Mouse (Mus musculus): ENCODE measurements around the gene Fam126b. TPM values are rescaled to one million over a fixed set of nuclear protein-coding genes. Genes with fewer than 3 reads are reported as not detected.
"Not testable (repeated sequence)": the region's sequence is repeated elsewhere in the genome, so short reads cannot be mapped to it uniquely, and the experiment has no call there.

The Fam126b gene
- polyA plus RNA-seq, 1 experiment from 2014 or later: 6.4 TPM

DNA sequence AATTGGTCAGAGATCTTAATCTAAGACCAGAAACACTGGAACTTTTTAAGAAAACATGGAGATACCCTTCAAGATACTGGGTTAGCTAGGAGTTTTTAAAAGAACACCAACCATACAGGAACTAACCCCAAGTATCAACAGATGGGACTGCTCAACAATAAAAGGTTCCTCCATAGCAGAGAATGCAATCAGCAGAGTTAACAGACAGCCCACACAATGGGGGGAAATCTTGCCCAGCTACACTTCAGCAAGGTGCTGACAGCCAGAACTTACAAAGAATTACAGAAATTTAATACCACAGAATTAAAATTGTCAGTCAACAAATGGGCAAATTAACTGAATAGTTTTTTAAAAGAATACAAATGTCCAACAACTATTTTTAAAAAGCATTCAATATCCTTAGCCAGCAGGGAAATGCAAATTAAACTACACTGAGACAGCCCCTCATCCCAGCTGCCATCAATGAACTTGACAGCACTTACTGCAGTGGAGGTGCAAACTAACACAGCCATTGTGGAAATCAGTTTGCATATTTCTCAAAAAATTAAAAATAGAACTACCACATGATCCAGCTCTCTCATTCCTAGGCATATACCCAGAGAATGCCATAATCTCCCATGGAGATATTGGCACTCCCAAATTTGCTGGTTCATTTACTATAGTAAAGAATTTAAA lies 17.5 kb downstream of the Fam126b start:
- H3K27ac ChIP-seq (replicated peaks in 1 of 2; ENCODE audit: control insufficient read depth in 1 of 2, insufficient read depth in 1 of 2, low read depth in 2 of 2, low read length in 2 of 2): no peak overlapping the region
- ATAC-seq (ENCODE audit: insufficient number of reproducible peaks, insufficient read depth, low FRiP score, low read depth): no peak
- no peak overlapping the region for H3K9ac ChIP-seq (ENCODE audit: low read length)
- H3K36me3 ChIP-seq (ENCODE audit: control insufficient read depth, insufficient read depth, low read length): no peaks in the 10 kb centered on the region
- H3K4me2 ChIP-seq (ENCODE audit: low read length): no peak overlapping the region
- no peak overlapping the region for H3K4me3 ChIP-seq (ENCODE audit: control insufficient read depth in 1 of 2, insufficient read depth in 1 of 2, low read depth in 1 of 2, low read length in 2 of 2)
- no peaks in the 10 kb centered on the region for H3K9me3 ChIP-seq (ENCODE audit: control insufficient read depth, low read length)
- H3K27me3 ChIP-seq (ENCODE audit: control insufficient read depth, insufficient read depth, low read length): no peaks in the 10 kb centered on the region
- H3K4me1 ChIP-seq (ENCODE audit: control insufficient read depth in 2 of 2, insufficient read depth in 2 of 2, low read length in 2 of 2): no peaks in the 10 kb centered on the region

DNA sequence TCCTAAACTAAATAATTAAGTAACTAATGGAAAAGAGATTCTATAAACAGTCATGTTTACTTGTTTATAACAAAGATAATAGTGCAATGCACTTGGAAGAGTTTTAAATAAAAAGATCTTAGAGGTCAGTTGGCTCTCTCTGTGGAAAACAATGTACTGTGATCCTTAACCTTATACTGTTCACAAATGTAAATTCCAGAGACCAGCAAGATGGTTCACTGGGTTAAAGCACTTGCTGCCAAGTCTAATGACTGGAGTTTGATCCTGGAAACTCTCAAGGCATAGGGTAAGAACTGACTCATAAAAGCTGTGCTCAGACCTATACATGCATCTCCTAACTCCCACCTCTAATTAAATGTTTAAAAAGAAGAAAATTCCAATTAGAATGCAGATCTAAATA lies 19.5 kb downstream of the Fam126b start:
- Histone ChIP-seq H3K36me3 (ENCODE audit: control insufficient read depth, insufficient read depth, low read length) (no peaks in the 10 kb centered on the region), H3K4me1 (ENCODE audit: control insufficient read depth in 2 of 2, insufficient read depth in 2 of 2, low read length in 2 of 2) (no peaks in the 10 kb centered on the region), H3K9ac (ENCODE audit: low read length) (no peak overlapping the region)

DNA sequence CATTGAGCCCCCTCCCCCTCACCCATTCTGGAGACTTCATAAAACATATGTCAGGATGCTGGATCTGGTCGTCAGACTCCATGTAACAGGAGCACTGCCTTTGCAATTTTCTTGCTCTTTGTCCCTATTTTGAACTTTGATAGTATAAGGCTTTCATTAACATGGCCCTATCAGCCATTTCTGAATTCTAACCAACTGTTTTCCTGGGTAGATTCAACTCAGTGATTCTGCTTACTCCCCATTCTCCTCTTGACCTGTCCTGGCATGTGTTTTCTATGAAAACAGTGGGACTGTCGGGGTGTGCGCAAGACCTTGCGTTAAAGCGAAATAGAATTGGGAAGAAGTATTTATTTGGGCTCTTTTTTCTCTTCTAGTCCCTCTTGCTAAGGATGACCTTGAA lies 21.1 kb downstream of the Fam126b start:
- no peak for ATAC-seq (ENCODE audit: insufficient number of reproducible peaks, insufficient read depth, low FRiP score, low read depth)
- 91% methylated on average over 5 of the region's 5 CpGs for WGBS
- H3K9me3 ChIP-seq (ENCODE audit: control insufficient read depth, low read length): no peaks in the 10 kb centered on the region
- H3K9ac ChIP-seq (ENCODE audit: low read length): no peak overlapping the region
- no peak overlapping the region for H3K4me3 ChIP-seq (ENCODE audit: control insufficient read depth in 1 of 2, insufficient read depth in 1 of 2, low read depth in 1 of 2, low read length in 2 of 2)
- H3K27ac ChIP-seq (replicated peaks in 1 of 2; ENCODE audit: control insufficient read depth in 1 of 2, insufficient read depth in 1 of 2, low read depth in 2 of 2, low read length in 2 of 2): no peak overlapping the region
- no peaks in the 10 kb centered on the region for H3K4me1 ChIP-seq (ENCODE audit: control insufficient read depth in 2 of 2, insufficient read depth in 2 of 2, low read length in 2 of 2)
- H3K4me2 ChIP-seq (ENCODE audit: low read length): no peak overlapping the region
- no peaks in the 10 kb centered on the region for H3K27me3 ChIP-seq (ENCODE audit: control insufficient read depth, insufficient read depth, low read length)
- no peaks in the 10 kb centered on the region for H3K36me3 ChIP-seq (ENCODE audit: control insufficient read depth, insufficient read depth, low read length)

More for the DNA sequence above, 19.5 kb downstream of the Fam126b start:
- H3K27ac ChIP-seq (replicated peaks in 1 of 2; ENCODE audit: control insufficient read depth in 1 of 2, insufficient read depth in 1 of 2, low read depth in 2 of 2, low read length in 2 of 2): no peak overlapping the region
- H3K4me3 ChIP-seq (ENCODE audit: control insufficient read depth in 1 of 2, insufficient read depth in 1 of 2, low read depth in 1 of 2, low read length in 2 of 2): no peak overlapping the region
- no peaks in the 10 kb centered on the region for H3K9me3 ChIP-seq (ENCODE audit: control insufficient read depth, low read length)
- H3K4me2 ChIP-seq (ENCODE audit: low read length): no peak overlapping the region
- no peak for ATAC-seq (ENCODE audit: insufficient number of reproducible peaks, insufficient read depth, low FRiP score, low read depth)
- no peaks in the 10 kb centered on the region for H3K27me3 ChIP-seq (ENCODE audit: control insufficient read depth, insufficient read depth, low read length)

DNA sequence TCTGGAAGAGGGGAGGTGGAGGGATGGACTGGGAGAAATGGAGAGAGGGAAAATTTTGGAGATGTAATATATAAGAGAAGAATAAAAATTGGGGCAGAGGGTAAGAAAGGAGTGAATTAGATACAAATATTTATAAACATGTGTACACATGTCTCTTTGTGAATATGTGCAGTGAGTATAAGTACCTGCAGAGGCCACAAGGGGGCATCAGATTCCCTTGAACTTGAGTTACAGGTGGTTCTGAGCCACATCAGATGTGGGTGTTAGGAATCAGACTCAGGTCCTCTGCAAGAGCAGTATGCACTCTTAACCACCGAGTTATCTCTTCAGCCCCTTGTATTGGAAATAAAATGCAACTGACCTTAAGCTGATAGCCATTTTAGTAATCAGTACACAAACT lies 23.7 kb downstream of the Fam126b start:
- no peak overlapping the region for H3K27ac ChIP-seq (replicated peaks in 1 of 2; ENCODE audit: control insufficient read depth in 1 of 2, insufficient read depth in 1 of 2, low read depth in 2 of 2, low read length in 2 of 2)
- 88% methylated on average over 1 of the region's 1 CpGs for WGBS
- H3K4me2 ChIP-seq (ENCODE audit: low read length): no peak overlapping the region
- no peaks in the 10 kb centered on the region for H3K27me3 ChIP-seq (ENCODE audit: control insufficient read depth, insufficient read depth, low read length)
- no peaks in the 10 kb centered on the region for H3K4me1 ChIP-seq (ENCODE audit: control insufficient read depth in 2 of 2, insufficient read depth in 2 of 2, low read length in 2 of 2)
- ATAC-seq (ENCODE audit: insufficient number of reproducible peaks, insufficient read depth, low FRiP score, low read depth): no peak
- H3K9me3 ChIP-seq (ENCODE audit: control insufficient read depth, low read length): no peaks in the 10 kb centered on the region
- H3K9ac ChIP-seq (ENCODE audit: low read length): no peak overlapping the region
- H3K4me3 ChIP-seq (ENCODE audit: control insufficient read depth in 1 of 2, insufficient read depth in 1 of 2, low read depth in 1 of 2, low read length in 2 of 2): no peak overlapping the region
- no peaks in the 10 kb centered on the region for H3K36me3 ChIP-seq (ENCODE audit: control insufficient read depth, insufficient read depth, low read length)

DNA sequence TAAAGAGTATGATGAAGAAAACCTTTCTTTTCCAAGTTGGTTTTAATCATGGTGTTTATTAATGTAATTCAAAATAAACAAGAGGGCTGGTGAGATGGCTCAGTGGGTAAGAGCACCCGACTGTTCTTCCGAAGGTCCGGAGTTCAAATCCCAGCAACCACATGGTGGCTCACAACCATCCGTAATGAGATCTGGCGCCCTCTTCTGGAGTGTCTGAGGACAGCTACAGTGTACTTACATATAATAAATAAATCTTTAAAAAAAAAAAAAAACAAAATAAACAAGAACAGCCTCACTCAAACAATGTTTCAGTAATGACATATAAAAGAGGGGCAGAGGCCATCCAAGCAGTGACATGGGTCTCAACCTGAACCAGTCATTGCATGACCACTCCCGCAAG lies 25.8 kb downstream of the Fam126b start:
- ATAC-seq (ENCODE audit: insufficient number of reproducible peaks, insufficient read depth, low FRiP score, low read depth); H3K9ac ChIP-seq (ENCODE audit: low read length); H3K4me3 ChIP-seq (ENCODE audit: control insufficient read depth in 1 of 2, insufficient read depth in 1 of 2, low read depth in 1 of 2, low read length in 2 of 2); H3K27ac ChIP-seq (replicated peaks in 1 of 2; ENCODE audit: control insufficient read depth in 1 of 2, insufficient read depth in 1 of 2, low read depth in 2 of 2, low read length in 2 of 2); H3K4me1 ChIP-seq (ENCODE audit: control insufficient read depth in 2 of 2, insufficient read depth in 2 of 2, low read length in 2 of 2); H3K36me3 ChIP-seq (ENCODE audit: control insufficient read depth, insufficient read depth, low read length); H3K27me3 ChIP-seq (ENCODE audit: control insufficient read depth, insufficient read depth, low read length); H3K9me3 ChIP-seq (ENCODE audit: control insufficient read depth, low read length); H3K4me2 ChIP-seq (ENCODE audit: low read length): not testable (repeated sequence)
- 98% methylated on average over 4 of the region's 6 CpGs for WGBS

DNA sequence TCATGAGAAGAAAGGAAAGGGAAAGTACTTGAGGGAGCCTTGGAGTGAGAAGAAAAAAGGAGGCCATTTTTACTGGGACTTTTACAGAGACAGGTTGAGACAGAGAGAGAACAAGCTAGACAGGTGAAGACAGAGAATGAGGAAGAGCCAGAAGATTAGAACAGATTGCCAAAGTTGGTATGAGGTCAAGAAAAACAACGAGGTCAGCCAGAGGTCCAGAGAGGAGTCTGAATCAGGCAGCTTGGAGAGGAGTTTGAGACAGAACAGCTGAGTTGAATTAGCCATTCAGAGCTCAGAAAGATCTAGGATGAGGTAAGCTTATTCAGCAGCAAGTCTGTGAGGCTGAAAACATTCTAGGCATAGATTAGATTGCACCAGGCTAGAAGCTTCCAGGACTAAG lies 44.7 kb downstream of the Fam126b start:
- Histone ChIP-seq H3K4me3 (ENCODE audit: control insufficient read depth in 1 of 2, insufficient read depth in 1 of 2, low read depth in 1 of 2, low read length in 2 of 2) (no peak overlapping the region), H3K9me3 (ENCODE audit: control insufficient read depth, low read length) (no peaks in the 10 kb centered on the region), H3K9ac (ENCODE audit: low read length) (no peak overlapping the region), H3K36me3 (ENCODE audit: control insufficient read depth, insufficient read depth, low read length) (peaks cover 59% of the 10 kb centered on the region), H3K4me2 (ENCODE audit: low read length) (no peak overlapping the region), H3K4me1 (ENCODE audit: control insufficient read depth in 2 of 2, insufficient read depth in 2 of 2, low read length in 2 of 2) (no peaks in the 10 kb centered on the region), H3K27ac (replicated peaks in 1 of 2; ENCODE audit: control insufficient read depth in 1 of 2, insufficient read depth in 1 of 2, low read depth in 2 of 2, low read length in 2 of 2) (no peak overlapping the region), H3K27me3 (ENCODE audit: control insufficient read depth, insufficient read depth, low read length) (no peaks in the 10 kb centered on the region)
- 66% methylated on average over 1 of the region's 1 CpGs for whole genome bisulfite sequencing
- no peak for ATAC-seq (ENCODE audit: insufficient number of reproducible peaks, insufficient read depth, low FRiP score, low read depth)

DNA sequence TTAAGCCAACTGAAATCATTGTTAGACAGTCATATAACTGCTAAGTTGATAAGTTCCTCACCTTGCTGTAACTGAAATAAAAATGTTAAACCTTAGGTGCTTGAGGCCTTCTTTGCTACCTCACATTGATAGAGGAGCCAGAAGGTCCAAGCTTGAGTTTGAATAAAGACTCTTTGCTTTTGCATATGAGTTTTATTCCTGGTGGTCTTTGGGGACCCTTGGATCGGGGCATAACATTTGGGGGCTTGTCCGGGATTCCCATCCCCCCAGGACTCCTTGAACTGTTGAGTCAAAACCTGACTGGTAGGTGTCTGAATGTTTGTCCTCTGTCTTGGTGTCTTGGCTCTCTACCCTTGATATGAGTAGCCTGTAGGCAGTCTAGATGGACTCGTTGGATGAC lies 78.9 kb downstream of the Fam126b start:
- no peaks in the 10 kb centered on the region for H3K36me3 ChIP-seq (ENCODE audit: control insufficient read depth, insufficient read depth, low read length)
- ATAC-seq (ENCODE audit: insufficient number of reproducible peaks, insufficient read depth, low FRiP score, low read depth): no peak
- H3K4me1 ChIP-seq (ENCODE audit: control insufficient read depth in 2 of 2, insufficient read depth in 2 of 2, low read length in 2 of 2): peaks cover 3 to 14% of the 10 kb centered on the region in 2 experiments
- no peaks in the 10 kb centered on the region for H3K27me3 ChIP-seq (ENCODE audit: control insufficient read depth, insufficient read depth, low read length)
- H3K27ac ChIP-seq (replicated peaks in 1 of 2; ENCODE audit: control insufficient read depth in 1 of 2, insufficient read depth in 1 of 2, low read depth in 2 of 2, low read length in 2 of 2): no peak overlapping the region
- H3K4me3 ChIP-seq (ENCODE audit: control insufficient read depth in 1 of 2, insufficient read depth in 1 of 2, low read depth in 1 of 2, low read length in 2 of 2): no peak overlapping the region
- peaks cover 49% of the 10 kb centered on the region for H3K9me3 ChIP-seq (ENCODE audit: control insufficient read depth, low read length)
- WGBS: 88% methylated on average over 3 of the region's 3 CpGs
- H3K4me2 ChIP-seq (ENCODE audit: low read length): no peak overlapping the region
- H3K9ac ChIP-seq (ENCODE audit: low read length): no peak overlapping the region

GRCm38 (mm10) chr1:58504577-58505254 lies 81.4 kb downstream of the Fam126b start, which contains the start of gene Orc2:
Gene Orc2 (minus strand): TSS chr1:58505109.
- H3K27ac ChIP-seq (replicated peaks in 1 of 2; ENCODE audit: control insufficient read depth in 1 of 2, insufficient read depth in 1 of 2, low read depth in 2 of 2, low read length in 2 of 2): peak within 1 kb of the TSS; percentile 70 to 78
- peak within 1 kb of the TSS; percentile 83 to 90 for H3K4me3 ChIP-seq (ENCODE audit: control insufficient read depth in 1 of 2, insufficient read depth in 1 of 2, low read depth in 1 of 2, low read length in 2 of 2)
- H3K36me3 ChIP-seq (ENCODE audit: control insufficient read depth, insufficient read depth, low read length): peaks cover 12% of the 10 kb centered on the region
- under 1% methylated on average over 56 of the region's 64 CpGs for WGBS
- H3K9ac ChIP-seq (ENCODE audit: low read length): peak within 1 kb of the TSS; percentile 88
- H3K4me2 ChIP-seq (ENCODE audit: low read length): peak within 1 kb of the TSS; percentile 93
- peaks cover 36% of the 10 kb centered on the region for H3K9me3 ChIP-seq (ENCODE audit: control insufficient read depth, low read length)
- no peaks in the 10 kb centered on the region for H3K27me3 ChIP-seq (ENCODE audit: control insufficient read depth, insufficient read depth, low read length)
- ATAC-seq (ENCODE audit: insufficient number of reproducible peaks, insufficient read depth, low FRiP score, low read depth): peak; percentile 99
- H3K4me1 ChIP-seq (ENCODE audit: control insufficient read depth in 2 of 2, insufficient read depth in 2 of 2, low read length in 2 of 2): peaks cover 3 to 14% of the 10 kb centered on the region in 2 experiments

Data from heart, embryonic 14.5 days (tissue).